Mouse (Mus musculus): ENCODE data around the gene Vps33b.

DNA sequence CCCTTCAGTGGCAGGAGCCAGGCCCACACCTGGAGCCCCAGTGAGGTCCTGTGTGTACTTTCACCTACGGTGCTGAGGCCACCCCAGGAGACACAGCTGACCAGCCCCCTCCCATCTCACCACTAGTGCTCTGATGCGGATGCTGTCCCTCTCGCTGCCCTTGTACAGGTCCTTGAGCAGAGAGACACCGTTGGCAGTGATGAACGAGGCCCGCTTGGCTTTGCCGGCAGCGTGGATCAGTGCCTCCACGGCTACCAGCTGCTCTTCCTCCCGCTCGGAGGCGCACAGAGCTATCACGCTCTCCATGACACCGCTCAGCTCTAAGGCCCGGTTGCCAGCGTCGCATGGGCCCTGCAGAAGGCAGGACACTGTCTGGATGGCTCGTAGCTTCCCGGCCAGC is 62.0 kb downstream of the Vps33b start:
- TF ChIP-seq GATA1 (IDR thresholded peaks at IDR 0.05; ENCODE audit: low read depth, low read length) (no peak), HCFC1 (IDR thresholded peaks at IDR 0.05; ENCODE audit: low read depth, low read length) (no peak), CTCF (IDR thresholded peaks at IDR 0.05 in 2 of 3, conservative IDR thresholded peaks at IDR 0.05 in 1 of 3; ENCODE audit: control insufficient read depth in 1 of 3, insufficient read depth in 1 of 3, low read depth in 2 of 3, low read length in 3 of 3, poor library complexity in 1 of 3, severe bottlenecking in 1 of 3) (no peak)
